Mouse (Mus musculus) embryonic facial prominence, embryonic 14.5 days (tissue): Measurements from ENCODE around the gene Gm10320. TPM values are rescaled to one million over a fixed set of nuclear protein-coding genes. Genes with fewer than 3 reads are reported as not detected.

ENCODE experiments used
- ATAC-seq: fragments of 200-750 bp; cut with Nextera tagmentation; 2 replicates; pipeline ENCODE4 v1.8.0; 2017; ENCODE audit warnings: low read depth, moderate number of reproducible peaks, moderate TSS enrichment
- DNase-seq: peaks from one replicate; pipeline ENCODE4 v3.0.0-alpha.2; 2015; ENCODE audit warnings: low spot score
- H3K27ac ChIP-seq: fragments of 300-500 bp; sonication (generic); replicated peaks from 2 replicates; pipeline ENCODE4 v1.5.1; 2014; ENCODE audit warnings: low read depth, mild to moderate bottlenecking, low read length, moderate library complexity
- H3K27me3 ChIP-seq: fragments of 300-500 bp; sonication (generic); replicated peaks from 2 replicates; pipeline ENCODE4 v1.6.1; 2014; ENCODE audit warnings: low read length; ENCODE audit not compliant: control insufficient read depth, insufficient read depth
- H3K36me3 ChIP-seq: fragments of 300-500 bp; sonication (generic); 2 replicates; pipeline ENCODE4 v1.6.1; 2014; ENCODE audit warnings: low read length, mixed read lengths; ENCODE audit not compliant: control insufficient read depth, insufficient read depth
- H3K4me1 ChIP-seq: fragments of 300-500 bp; sonication (generic); 2 replicates; pipeline ENCODE4 v1.6.1; 2014; ENCODE audit warnings: antibody characterized with exemption, low read length; ENCODE audit not compliant: control insufficient read depth, insufficient read depth
- H3K4me2 ChIP-seq: fragments of 300-500 bp; sonication (generic); 2 replicates; pipeline ENCODE4 v1.6.1; 2014; ENCODE audit warnings: low read depth, mild to moderate bottlenecking, low read length, moderate library complexity, mixed read lengths
- H3K4me3 ChIP-seq: fragments of 300-500 bp; sonication (generic); 2 replicates; pipeline ENCODE4 v1.5.1; 2014; ENCODE audit warnings: low read depth, mild to moderate bottlenecking, low read length
- H3K9ac ChIP-seq: fragments of 300-500 bp; sonication (generic); 2 replicates; pipeline ENCODE4 v1.6.1; 2014; ENCODE audit warnings: low read depth, mild to moderate bottlenecking, low read length, moderate library complexity, mixed read lengths
- H3K9me3 ChIP-seq: fragments of 300-500 bp; sonication (generic); 2 replicates; pipeline ENCODE4 v1.6.1; 2016; ENCODE audit warnings: low read length; ENCODE audit not compliant: control insufficient read depth
- WGBS: fragments of 180-500 bp; shearing (Covaris S2); extraction: QIAGEN DNeasy Blood & Tissue Kit; methylation state at CpG from one replicate; pipeline ENCODE4 v1.1.7; 2014; 5-methylcytosine and 5-hydroxymethylcytosine counted together
- polyA plus RNA-seq: library from polyadenylated mRNA; unstranded; fragments of >200 nt; fragmentation: Nextera tagmentation; extraction: Ambion mirVana; gene quantifications from 2 replicates; pipeline ENCODE4 v1.2.1, GENCODE M21; 2014

Gm10320 gene
- polyA plus RNA-seq, 1 experiment from 2014 or later, result 2.4 TPM

DNA sequence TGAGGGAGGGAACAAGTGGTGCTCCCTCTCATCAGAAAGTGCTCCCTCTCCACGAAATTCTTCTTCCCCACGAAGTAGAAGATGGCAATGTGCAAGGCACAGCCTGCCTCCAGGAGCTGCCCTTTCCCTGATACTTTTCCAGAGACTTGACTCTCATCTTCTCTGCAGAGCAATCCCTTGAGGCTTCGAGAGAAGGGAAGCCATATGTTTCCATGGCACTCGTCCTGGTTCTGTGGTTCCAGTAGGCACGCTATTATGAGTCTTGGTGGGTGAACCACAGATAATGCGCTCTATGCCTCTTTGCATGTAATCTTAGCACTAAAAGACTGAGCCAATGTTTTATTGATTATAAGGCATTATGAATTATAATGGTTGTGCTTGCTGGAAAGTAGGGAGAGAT lies 44.1 kb downstream of the Gm10320 start:
- H3K9ac ChIP-seq, result no peak overlapping the region
- 73% methylated on average over 6 of the region's 6 CpGs for WGBS
- H3K27me3 ChIP-seq, result no peaks in the 10 kb centered on the region
- no peaks in the 10 kb centered on the region for H3K36me3 ChIP-seq
- no peak overlapping the region for H3K27ac ChIP-seq
- H3K4me2 ChIP-seq, result no peak overlapping the region
- no peak overlapping the region for H3K4me3 ChIP-seq
- H3K4me1 ChIP-seq, result no peaks in the 10 kb centered on the region
- peaks cover 11% of the 10 kb centered on the region for H3K9me3 ChIP-seq
- DNase-seq (peak; percentile 43), ATAC-seq (no peak)

DNA sequence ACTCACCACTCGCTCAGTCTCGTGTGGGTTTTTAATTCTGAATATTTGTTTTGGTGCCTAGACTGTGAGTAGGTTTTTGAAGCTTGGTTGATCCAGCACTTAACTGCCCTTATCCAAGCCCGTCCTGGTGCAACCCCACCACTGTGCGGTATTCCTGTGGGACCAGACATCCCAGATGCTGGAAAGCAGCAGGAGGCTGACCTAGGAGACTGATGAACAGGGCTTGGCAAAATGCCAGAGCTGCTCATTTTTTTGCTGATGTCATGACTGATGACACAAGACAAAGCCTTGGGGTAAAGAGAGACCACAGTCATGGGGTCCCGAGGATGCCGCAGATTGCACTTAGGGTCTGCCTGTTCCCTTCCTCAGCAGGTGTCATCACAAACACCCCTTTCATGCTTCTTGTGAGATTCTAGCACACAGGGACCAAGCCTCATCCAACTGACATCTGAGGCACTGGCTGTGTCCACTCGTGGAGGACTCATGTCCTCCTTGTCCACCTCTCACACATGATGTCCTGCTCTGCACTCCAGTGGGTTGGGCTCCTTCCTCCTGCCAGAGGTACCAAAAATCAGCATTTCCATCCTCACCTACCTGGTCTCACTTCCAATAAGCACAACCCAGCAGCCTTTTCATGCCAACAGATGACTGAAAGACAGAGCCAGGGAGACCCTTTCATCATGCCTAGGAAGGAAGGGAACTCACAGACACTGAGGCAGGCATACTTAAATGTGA lies 46.2 kb downstream of the Gm10320 start:
- H3K4me2 ChIP-seq, result no peak overlapping the region
- WGBS, result 87% methylated on average over 7 of the region's 7 CpGs
- no peaks in the 10 kb centered on the region for H3K4me1 ChIP-seq
- no peaks in the 10 kb centered on the region for H3K27me3 ChIP-seq
- H3K27ac ChIP-seq, result no peak overlapping the region
- H3K9ac ChIP-seq, result no peak overlapping the region
- H3K4me3 ChIP-seq, result no peak overlapping the region
- no peak for ATAC-seq
- H3K36me3 ChIP-seq, result no peaks in the 10 kb centered on the region
- H3K9me3 ChIP-seq, result peaks cover 4% of the 10 kb centered on the region; the same call in 1 of the 2 replicates
- DNase-seq, result no peak

DNA sequence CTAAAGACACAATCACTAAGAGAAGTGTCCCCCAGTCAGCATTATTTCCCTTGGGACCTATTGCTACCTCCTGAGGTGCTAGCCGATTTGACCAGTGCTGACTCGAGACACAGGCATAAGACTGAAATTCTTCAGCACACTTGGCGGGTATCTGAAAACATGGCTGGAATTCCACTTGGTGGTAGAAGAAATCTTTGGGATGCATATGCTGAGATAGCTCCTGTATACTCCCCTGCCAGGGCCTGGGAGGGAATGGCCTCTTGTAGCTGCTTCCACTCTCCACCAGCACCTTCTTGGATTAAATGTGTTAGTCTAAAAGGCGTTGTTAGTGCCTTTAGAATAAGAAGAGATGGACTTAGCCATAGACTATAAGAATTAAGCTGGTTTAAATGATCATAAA lies 50.8 kb downstream of the Gm10320 start:
- no peaks in the 10 kb centered on the region for H3K36me3 ChIP-seq
- DNase-seq (no peak), ATAC-seq (no peak)
- peaks cover 4% of the 10 kb centered on the region; the same call in 1 of the 2 replicates for H3K4me1 ChIP-seq
- no peaks in the 10 kb centered on the region for H3K27me3 ChIP-seq
- H3K9me3 ChIP-seq, result peaks cover 4% of the 10 kb centered on the region; the same call in 1 of the 2 replicates
- WGBS, result 69% methylated on average over 4 of the region's 4 CpGs
- H3K9ac ChIP-seq, result no peak overlapping the region
- H3K4me3 ChIP-seq, result no peak overlapping the region
- no peak overlapping the region; the same call in 1 of the 2 replicates for H3K4me2 ChIP-seq
- H3K27ac ChIP-seq, result peak overlapping the region; percentile 58; the same call in 1 of the 2 replicates

DNA sequence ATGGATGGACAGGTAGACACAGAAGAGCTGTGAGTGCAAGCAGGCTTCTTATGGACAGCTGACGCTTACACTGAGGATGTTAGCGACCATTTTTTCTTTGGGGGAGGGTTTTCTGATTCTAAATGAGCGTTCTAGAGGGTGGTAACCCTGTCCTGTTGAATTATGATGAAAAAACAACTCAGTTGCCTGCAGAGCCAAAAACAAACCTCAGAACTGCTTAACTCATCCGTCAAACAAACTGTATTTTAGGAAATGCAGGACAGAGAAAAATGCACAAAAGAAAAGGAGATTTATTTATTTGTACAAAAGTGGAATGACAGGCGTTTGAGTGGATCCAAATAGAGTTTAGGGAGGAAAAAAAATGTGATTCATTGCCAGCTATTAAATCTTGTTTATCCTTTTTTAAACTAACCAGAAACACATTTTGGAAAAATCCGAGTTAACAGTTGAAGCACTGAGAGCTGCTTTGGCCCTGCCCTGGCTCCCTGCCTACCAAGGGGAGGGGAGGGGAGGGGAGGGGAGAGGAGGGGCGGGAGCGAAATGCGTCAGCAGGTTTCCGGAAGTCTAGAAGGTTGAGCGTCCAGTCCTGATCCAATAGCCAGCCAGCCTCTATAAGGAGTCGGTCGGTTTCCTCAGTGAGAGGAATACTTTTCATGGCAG lies 51.4 kb downstream of the Gm10320 start:
- no peaks in the 10 kb centered on the region for H3K27me3 ChIP-seq
- H3K4me2 ChIP-seq, result no peak overlapping the region; the same call in 1 of the 2 replicates
- no peak overlapping the region for H3K9ac ChIP-seq
- ATAC-seq (no peak), DNase-seq (peak; percentile 84)
- peak overlapping the region; percentile 58; the same call in 1 of the 2 replicates for H3K27ac ChIP-seq
- no peaks in the 10 kb centered on the region for H3K36me3 ChIP-seq
- peaks cover 6% of the 10 kb centered on the region; the same call in 1 of the 2 replicates for H3K9me3 ChIP-seq
- 29% methylated on average over 13 of the region's 13 CpGs for WGBS
- no peak overlapping the region for H3K4me3 ChIP-seq
- H3K4me1 ChIP-seq, result peaks cover 4% of the 10 kb centered on the region; the same call in 1 of the 2 replicates

Other genes with a start within 250 kb of the Gm10320 start
- 20.8 and 26.8 TPM in 2 replicates for gene Utp15, start 229.0 kb downstream of the Gm10320 start, polyA plus RNA-seq
- gene Ankra2, start 228.9 kb downstream of the Gm10320 start, polyA plus RNA-seq, result 26.6 and 30.2 TPM in 2 replicates
- not detected in 2 replicates for gene Gm21976, start 212.1 kb downstream of the Gm10320 start, polyA plus RNA-seq
- 674 and 695 TPM in 2 replicates for gene Btf3, start 175.0 kb downstream of the Gm10320 start, polyA plus RNA-seq
- gene Foxd1, start 137.8 kb downstream of the Gm10320 start, polyA plus RNA-seq, result 2.9 and 3.6 TPM in 2 replicates
- not detected in 2 replicates for gene Tmem174, start 145.4 kb upstream of the Gm10320 start, polyA plus RNA-seq
- gene Tmem171, start 202.8 kb upstream of the Gm10320 start, polyA plus RNA-seq, result 0.35 and 0.57 TPM in 2 replicates